Mouse (Mus musculus) forebrain, embryonic 10.5 days (tissue): ENCODE measurements around the gene Macrod1. TPM values are rescaled to one million over a fixed set of nuclear protein-coding genes. Genes with fewer than 3 reads are reported as not detected.

ENCODE experiments used
- DNase-seq: peaks from one replicate; pipeline ENCODE4 v3.0.0-alpha.2; 2017; ENCODE audit warnings: low spot score; ENCODE audit errors: extremely low spot score
- H3K27ac ChIP-seq: fragments of 300-500 bp; sonication (generic); 2 replicates; pipeline ENCODE4 v1.5.1; 2016; ENCODE audit warnings: mild to moderate bottlenecking
- H3K27me3 ChIP-seq: fragments of 300-500 bp; sonication (generic); 2 replicates; pipeline ENCODE4 v1.6.1; 2016; ENCODE audit warnings: mild to moderate bottlenecking; ENCODE audit not compliant: poor library complexity, severe bottlenecking
- H3K36me3 ChIP-seq: fragments of 300-500 bp; sonication (generic); replicated peaks from 2 replicates; pipeline ENCODE4 v1.6.1; 2016; ENCODE audit warnings: mild to moderate bottlenecking, moderate library complexity
- H3K4me1 ChIP-seq: fragments of 300-500 bp; sonication (generic); 2 replicates; pipeline ENCODE4 v1.6.1; 2016
- H3K4me3 ChIP-seq: fragments of 300-500 bp; sonication (generic); 2 replicates; pipeline ENCODE4 v1.5.1; 2016; ENCODE audit warnings: mild to moderate bottlenecking, moderate library complexity
- H3K9me3 ChIP-seq: fragments of 300-500 bp; sonication (generic); 2 replicates; pipeline ENCODE4 v1.6.1; 2016; ENCODE audit warnings: mild to moderate bottlenecking, moderate library complexity
- WGBS: fragments of 180-500 bp; shearing (Covaris S2); methylation state at CpG from one replicate; pipeline ENCODE4 v1.1.7; 2016; 5-methylcytosine and 5-hydroxymethylcytosine counted together
- polyA plus RNA-seq: library from polyadenylated mRNA; unstranded; fragments of >200 nt; fragmentation: Nextera tagmentation; extraction: Ambion mirVana; gene quantifications from 2 replicates; pipeline ENCODE4 v1.2.1, GENCODE M21; 2016

Gene Macrod1
- polyA plus RNA-seq, result 3.7 and 3.9 TPM in 2 replicates

DNA sequence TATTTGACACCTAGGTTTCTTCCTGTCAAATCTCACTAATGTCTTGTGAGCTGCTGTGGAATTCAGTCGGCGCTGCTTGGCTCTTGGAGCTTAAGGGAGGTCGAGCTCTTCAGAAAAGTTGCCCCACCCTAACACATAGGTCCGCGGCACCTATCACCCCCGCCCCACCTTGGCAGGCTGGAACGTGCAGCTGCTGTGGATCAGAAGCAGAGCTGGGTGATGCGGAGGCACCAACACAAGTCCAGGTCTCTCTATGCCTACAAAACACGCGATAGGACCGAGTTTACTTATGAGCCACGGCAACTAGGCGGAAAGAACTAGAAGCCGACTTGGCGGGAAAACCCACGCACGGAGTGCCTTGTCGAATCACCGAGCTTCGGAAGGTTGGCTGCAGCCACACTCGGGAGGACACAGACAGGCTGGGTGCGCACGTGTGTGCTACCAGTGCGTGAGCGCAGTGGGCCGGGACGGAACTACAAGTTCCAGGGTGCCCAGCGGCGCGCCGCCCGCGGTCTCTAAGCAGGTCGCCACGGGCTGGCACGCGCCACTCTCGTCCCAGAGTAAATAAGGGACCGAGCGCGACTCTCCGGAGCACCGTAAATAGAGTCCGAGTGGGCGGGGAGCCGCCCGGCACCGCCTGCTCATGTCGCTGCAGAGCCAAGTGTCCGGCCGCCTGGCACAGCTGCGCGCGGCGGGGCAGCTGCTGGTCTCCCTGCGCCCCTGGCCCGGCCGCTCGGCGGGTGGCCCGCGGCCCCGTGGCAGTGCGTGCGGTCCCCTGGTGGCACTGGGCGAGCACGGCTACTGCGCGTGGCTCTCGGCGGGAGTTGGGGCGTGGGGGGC is at the start of gene Macrod1:
Gene Macrod1 (plus strand): TSS at position 563 of the 840 bp plus-strand sequence.
- peak within 1 kb of the TSS; percentile 82 for H3K27ac ChIP-seq
- WGBS, result 2% methylated on average over 71 of the region's 72 CpGs
- H3K4me1 ChIP-seq, result peaks cover 34% of the 10 kb centered on the region

DNA sequence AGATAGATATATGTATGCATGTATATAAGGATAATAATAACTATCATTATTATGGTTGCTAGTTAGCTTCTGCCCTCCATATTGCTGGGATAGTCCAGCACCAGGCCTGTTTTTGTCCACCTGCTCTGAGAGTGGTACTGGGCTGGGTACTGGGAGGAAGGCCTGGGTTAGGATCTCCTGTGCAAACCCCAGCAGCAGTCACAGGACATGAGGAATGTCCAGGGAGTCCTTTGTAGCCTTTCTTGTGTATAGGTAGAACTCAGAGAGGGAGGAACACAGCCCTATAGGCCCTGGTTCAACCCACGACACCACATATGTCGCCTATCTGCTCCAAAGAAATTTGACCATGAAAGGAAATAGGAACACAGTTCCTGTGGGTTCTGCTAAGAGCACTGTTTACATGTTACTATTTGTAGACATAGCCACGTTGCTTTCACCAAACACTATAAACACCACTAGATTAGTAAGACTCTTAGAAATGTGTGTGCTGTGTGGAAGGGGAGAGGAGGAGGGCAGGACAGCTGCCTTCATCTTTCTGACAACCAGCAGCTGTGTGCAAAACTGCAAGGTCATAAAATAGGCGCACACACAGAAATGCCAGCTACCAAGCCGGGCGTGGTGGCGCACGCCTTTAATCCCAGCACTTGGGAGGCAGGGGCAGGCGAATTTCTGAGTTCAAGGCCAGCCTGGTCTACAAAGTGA is 49.6 kb upstream of the Macrod1 start:
- whole genome bisulfite sequencing, result 91% methylated on average over 9 of the region's 9 CpGs
- Histone ChIP-seq H3K27ac (no peak overlapping the region), H3K27me3 (no peaks in the 10 kb centered on the region), H3K4me1 (peaks cover 4% of the 10 kb centered on the region; the same call in 1 of the 2 replicates), H3K9me3 (no peaks in the 10 kb centered on the region), H3K36me3 (peaks cover 7% of the 10 kb centered on the region), H3K4me3 (no peak overlapping the region)
- DNase-seq, result no peak

More for the DNA sequence above, at the start of gene Macrod1:
- Histone ChIP-seq H3K4me3 (peak within 1 kb of the TSS; percentile 87), H3K27me3 (peaks cover 62% of the 10 kb centered on the region), H3K36me3 (no peaks in the 10 kb centered on the region), H3K9me3 (no peaks in the 10 kb centered on the region)
- DNase-seq, result peak; percentile 76

DNA sequence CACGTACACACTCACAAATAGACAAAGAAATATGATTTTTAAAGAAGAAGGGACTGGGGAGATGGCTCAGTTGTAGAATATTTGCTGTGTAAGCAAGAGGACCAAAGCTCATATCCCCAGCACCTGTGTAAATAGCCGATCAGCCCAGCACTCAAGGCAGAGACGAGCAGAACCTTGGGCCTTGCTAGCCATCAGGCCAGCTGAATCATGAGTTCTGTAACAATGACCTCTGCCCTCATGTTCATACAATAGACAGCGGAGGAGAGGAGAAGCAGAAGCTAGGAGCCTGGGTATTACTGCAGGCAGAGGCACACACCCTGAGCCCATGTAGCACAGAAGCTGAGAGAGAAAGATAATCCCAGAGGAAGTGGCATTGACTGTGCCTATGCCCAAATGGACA is 44.2 kb upstream of the Macrod1 start:
- Histone ChIP-seq H3K4me1 (no peaks in the 10 kb centered on the region), H3K27ac (no peak overlapping the region), H3K36me3 (peaks cover 38% of the 10 kb centered on the region), H3K4me3 (no peak overlapping the region), H3K9me3 (no peaks in the 10 kb centered on the region), H3K27me3 (no peaks in the 10 kb centered on the region)
- WGBS, result 86% methylated on average over 4 of the region's 4 CpGs
- no peak for DNase-seq

DNA sequence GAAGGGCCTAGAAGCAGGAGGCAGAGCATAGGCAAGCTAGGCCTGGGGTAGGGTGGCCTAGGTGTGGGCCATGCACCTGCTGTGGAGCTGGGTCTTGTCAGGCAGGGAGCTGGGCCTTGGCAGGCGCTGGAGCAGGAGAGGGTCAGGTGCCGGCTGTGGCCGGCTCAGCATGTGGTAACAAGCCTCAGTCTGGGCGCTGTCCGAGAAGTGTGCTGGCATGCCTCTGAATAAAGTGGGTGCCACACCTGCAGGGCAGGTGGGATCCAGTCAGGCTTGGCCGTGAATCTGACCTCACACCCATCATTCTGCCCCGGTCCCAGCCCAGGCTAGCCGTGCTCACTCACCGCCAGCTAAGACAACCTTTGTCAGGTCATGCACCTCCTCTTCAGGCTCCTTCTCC is 42.6 kb upstream of the Macrod1 start:
- Histone ChIP-seq H3K4me3 (no peak overlapping the region), H3K27me3 (no peaks in the 10 kb centered on the region), H3K36me3 (peaks cover 53% of the 10 kb centered on the region), H3K9me3 (no peaks in the 10 kb centered on the region), H3K4me1 (no peaks in the 10 kb centered on the region), H3K27ac (no peak overlapping the region)
- 88% methylated on average over 9 of the region's 9 CpGs for WGBS
- no peak for DNase-seq

DNA sequence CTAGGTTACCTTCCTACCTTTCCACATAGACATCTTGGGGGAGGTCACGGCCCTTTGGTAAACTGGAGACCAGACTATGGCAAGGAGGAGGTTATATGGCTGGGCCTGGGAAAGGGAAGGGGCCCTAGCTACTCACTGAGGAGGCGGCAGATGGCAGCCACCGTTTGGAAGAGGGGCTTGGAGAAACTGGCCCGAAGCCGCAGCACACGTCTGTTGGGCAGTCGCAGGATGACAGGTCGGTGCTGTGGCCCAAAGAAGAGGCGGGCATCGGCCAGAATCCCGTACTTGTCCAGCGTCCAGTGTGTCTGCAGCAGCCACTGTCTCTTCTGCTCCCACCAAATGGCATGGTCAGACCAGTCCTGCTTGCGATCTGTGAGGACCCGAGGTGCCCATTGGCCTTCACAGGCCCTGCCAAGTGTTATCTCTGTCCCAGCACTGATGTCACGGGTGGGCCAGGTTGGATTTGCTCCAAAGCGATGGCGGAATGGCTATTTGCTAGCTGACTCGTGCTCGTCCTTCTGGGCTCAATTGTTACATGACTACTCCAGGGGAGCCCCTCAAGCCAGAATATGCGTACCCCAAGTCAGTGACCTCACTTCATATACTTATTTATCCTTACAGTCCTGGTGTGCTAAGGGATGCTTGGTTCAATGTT is 42.0 kb upstream of the Macrod1 start:
- 89% methylated on average over 20 of the region's 20 CpGs for WGBS
- no peak overlapping the region for H3K27ac ChIP-seq
- no peaks in the 10 kb centered on the region for H3K9me3 ChIP-seq
- H3K36me3 ChIP-seq, result peaks cover 60% of the 10 kb centered on the region
- H3K4me1 ChIP-seq, result no peaks in the 10 kb centered on the region
- no peaks in the 10 kb centered on the region for H3K27me3 ChIP-seq
- no peak overlapping the region for H3K4me3 ChIP-seq
- DNase-seq, result no peak

DNA sequence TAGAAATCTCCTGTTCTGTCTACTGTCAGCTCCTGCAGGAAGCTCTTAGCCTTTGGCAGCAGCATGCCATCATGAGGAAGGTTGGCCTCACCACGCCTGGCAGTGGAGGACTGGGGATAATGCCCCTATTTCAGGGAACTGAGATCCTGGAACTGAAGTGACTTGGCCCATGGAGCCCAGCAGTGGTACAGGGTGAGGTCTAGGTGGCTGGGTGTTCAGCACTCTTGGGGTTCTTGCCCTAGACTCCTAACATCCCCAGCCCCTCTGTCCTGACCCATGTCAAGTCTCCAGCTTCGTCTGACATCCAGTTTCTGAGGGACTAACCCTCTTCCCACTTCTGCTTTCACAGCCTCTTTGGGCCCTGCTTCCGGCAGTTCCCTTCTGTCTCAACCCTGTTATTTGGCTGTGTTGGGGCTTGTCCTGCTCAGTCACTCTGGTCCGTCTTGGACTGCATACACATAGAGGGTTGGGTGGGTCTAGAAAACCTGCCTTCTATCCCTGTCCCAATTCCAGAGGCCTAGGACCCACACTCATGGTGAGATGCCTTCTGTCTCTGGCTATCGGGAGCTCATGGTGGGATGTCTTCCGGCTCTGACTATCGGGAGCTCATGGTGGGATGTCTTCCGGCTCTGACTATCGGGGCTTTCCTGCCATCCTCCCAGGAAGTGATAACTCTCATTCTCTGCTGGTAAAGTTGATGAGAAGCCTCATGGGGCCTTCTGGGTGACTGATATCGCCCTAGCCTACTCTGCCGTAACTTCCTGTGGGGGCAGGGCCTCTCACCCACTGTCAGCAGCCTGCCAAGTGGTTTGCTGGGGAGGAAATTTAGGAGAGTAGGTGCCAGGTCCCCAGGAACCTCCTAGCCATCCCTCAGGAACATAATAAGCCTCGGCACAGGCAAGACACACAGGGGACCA is 38.8 kb upstream of the Macrod1 start:
- 90% methylated on average over 12 of the region's 12 CpGs for WGBS
- Histone ChIP-seq H3K4me1 (no peaks in the 10 kb centered on the region), H3K4me3 (0 out of 2 replicates have a peak overlapping the region, but pooled peaks have one; percentile 1), H3K36me3 (peaks cover 89% of the 10 kb centered on the region), H3K9me3 (no peaks in the 10 kb centered on the region), H3K27me3 (no peaks in the 10 kb centered on the region), H3K27ac (no peak overlapping the region)
- DNase-seq, result no peak

DNA sequence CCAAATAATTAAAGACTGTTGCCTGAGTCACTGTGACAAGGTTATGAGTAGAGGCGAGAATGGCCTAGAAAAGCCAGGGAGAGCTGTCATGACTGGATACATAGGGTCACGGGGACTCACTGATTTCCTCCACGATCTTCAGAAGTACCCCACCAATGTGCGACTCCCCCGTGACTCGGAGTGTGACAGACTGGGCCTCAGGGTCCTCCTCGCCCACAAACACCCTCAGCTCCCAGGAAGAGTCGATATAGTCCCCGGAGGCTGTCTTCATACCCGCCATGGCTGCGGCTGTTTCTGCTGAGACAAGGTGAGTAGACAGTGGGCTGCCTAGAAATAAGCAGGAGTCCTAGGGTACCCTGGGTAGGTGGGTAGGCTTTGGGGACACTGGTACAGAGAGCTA is 38.1 kb upstream of the Macrod1 start:
- no peak for DNase-seq
- Histone ChIP-seq H3K27ac (no peak overlapping the region), H3K4me1 (no peaks in the 10 kb centered on the region), H3K36me3 (peaks cover 91% of the 10 kb centered on the region), H3K4me3 (no peak overlapping the region), H3K27me3 (no peaks in the 10 kb centered on the region), H3K9me3 (no peaks in the 10 kb centered on the region)
- WGBS, result 89% methylated on average over 11 of the region's 11 CpGs

DNA sequence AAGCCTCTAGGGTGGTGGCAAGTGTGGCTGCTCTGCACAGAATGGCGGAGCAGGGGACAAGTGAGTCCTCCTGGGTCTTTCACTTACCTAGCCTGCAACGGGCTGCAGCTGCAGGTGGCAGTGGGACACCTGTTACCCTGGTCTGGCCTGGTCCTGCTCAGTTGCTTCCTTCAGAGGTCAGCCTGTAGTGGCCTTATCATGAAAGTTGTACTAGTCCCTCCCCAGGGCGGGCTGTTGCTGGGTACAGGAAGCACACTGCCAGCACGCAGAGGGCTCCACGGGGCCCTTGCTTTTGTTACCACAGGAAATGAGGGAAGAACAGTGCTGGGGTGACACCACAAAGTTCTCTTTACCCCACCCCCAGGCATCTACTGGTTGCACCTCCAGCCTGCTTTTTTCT is 37.4 kb upstream of the Macrod1 start, which contains the start of gene Fermt3:
Gene Fermt3 (minus strand): TSS at position 279 of the 400 bp plus-strand sequence.
- peaks cover 91% of the 10 kb centered on the region for H3K36me3 ChIP-seq

DNA sequence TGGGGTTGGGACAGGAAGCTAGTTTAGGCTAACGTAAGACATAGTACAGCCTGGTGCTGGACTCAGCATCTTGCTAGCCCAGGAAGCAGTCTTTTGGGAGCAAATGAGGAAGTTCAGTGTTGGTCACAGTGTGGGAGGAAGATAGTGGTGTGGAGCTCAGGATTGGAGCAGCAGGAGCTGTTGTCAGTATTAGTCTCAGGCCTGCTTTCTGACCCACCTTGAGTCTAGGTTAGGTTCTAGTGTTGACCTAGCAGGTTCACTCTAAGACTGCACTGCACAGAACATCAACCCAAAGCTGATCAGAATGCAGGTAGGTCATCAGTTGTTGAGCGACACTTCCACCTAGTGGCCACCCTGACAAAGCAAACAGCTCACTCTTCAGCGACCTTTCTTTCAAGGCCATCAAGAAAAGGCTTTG is 36.4 kb upstream of the Macrod1 start:
- H3K36me3 ChIP-seq, result peaks cover 95% of the 10 kb centered on the region
- H3K4me1 ChIP-seq, result no peaks in the 10 kb centered on the region
- DNase-seq, result no peak
- no peak overlapping the region for H3K27ac ChIP-seq
- no peaks in the 10 kb centered on the region for H3K9me3 ChIP-seq
- H3K27me3 ChIP-seq, result no peaks in the 10 kb centered on the region
- no peak overlapping the region for H3K4me3 ChIP-seq
- 53% methylated on average over 3 of the region's 3 CpGs for WGBS

More for the DNA sequence above, 37.4 kb upstream of the Macrod1 start, which contains the start of gene Fermt3:
- Histone ChIP-seq H3K4me3 (no peak within 1 kb of the TSS; the same call in 1 of the 2 replicates), H3K9me3 (no peaks in the 10 kb centered on the region), H3K27ac (no peak within 1 kb of the TSS), H3K27me3 (no peaks in the 10 kb centered on the region), H3K4me1 (no peaks in the 10 kb centered on the region)
- DNase-seq, result no peak
- WGBS, result 88% methylated on average over 5 of the region's 5 CpGs

DNA sequence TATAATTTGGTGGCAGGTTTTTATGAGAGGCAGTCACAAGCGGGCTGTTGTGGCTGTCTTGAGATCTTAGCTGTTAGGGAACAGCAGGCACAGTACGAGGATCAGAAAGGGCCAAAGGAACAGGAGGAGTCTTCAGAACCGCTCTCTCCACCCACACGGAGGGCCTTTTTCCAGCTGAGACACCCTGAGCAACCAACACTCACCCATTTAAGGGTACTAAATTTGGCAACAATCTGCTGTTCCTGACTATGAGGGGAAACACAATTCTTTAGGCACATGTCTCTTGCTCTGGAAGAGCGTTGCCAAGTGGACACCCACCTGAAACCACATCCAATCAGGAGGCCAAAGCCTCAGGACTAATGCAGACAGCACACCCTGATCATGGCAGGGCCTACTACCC is 27.1 kb upstream of the Macrod1 start:
- H3K4me1 ChIP-seq, result no peaks in the 10 kb centered on the region
- H3K36me3 ChIP-seq, result peaks cover 99% of the 10 kb centered on the region
- H3K4me3 ChIP-seq, result no peak overlapping the region
- H3K27me3 ChIP-seq, result no peaks in the 10 kb centered on the region
- no peaks in the 10 kb centered on the region for H3K9me3 ChIP-seq
- DNase-seq, result no peak
- no peak overlapping the region for H3K27ac ChIP-seq
- WGBS, result 94% methylated on average over 5 of the region's 5 CpGs

DNA sequence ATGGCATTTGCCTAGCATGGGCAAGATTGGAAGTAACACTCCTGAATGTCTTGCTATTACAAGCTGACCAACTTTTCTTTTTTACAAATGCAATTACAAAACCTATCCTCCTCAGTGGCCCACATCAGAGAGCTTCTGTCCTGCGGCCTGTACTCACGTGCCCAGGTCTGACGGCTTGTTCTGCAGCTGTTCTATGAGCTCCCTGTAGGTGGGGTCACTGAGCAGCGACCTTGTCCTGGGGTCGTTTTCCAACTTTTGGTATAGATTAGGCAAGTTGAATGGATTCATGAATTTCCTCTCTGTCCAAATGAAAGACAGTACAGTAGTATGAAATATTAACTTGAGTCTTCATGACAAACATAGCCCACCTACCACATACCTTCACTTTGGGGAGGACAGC is 22.6 kb upstream of the Macrod1 start:
- WGBS, result 92% methylated on average over 5 of the region's 5 CpGs
- H3K27ac ChIP-seq, result no peak overlapping the region
- peaks cover 25% of the 10 kb centered on the region for H3K4me1 ChIP-seq
- no peak overlapping the region for H3K4me3 ChIP-seq
- no peaks in the 10 kb centered on the region for H3K27me3 ChIP-seq
- peaks cover 96% of the 10 kb centered on the region for H3K36me3 ChIP-seq
- H3K9me3 ChIP-seq, result no peaks in the 10 kb centered on the region
- DNase-seq, result no peak
